Mouse (Mus musculus) liver, adult 2 months (tissue): Measurements from ENCODE around the gene Med10. TPM values are rescaled to one million over a fixed set of nuclear protein-coding genes. Genes with fewer than 3 reads are reported as not detected.

Experiments used
- DNase-seq: peaks from one replicate; pipeline ENCODE4 v3.0.0-alpha.2; 2011; ENCODE audit warnings: low read depth, low spot score; ENCODE audit errors: extremely low read depth
- H3K27ac ChIP-seq: fragments of 200-500 bp; replicated peaks from 2 replicates; pipeline ENCODE4 v1.5.1; 2012; ENCODE audit warnings: low read depth, mild to moderate bottlenecking, control low read depth, inconsistent platforms, low read length; ENCODE audit not compliant: insufficient read depth
- H3K27me3 ChIP-seq: fragments of 200-500 bp; 2 replicates; pipeline ENCODE4 v1.6.1; 2012; ENCODE audit warnings: mild to moderate bottlenecking, moderate library complexity, low read length, inconsistent platforms; ENCODE audit not compliant: control insufficient read depth, insufficient read depth
- H3K36me3 ChIP-seq: fragments of 200-500 bp; 2 replicates; pipeline ENCODE4 v1.6.1; 2012; ENCODE audit warnings: low read length, inconsistent platforms; ENCODE audit not compliant: control insufficient read depth, insufficient read depth
- H3K4me1 ChIP-seq: fragments of 200-500 bp; 2 replicates; pipeline ENCODE4 v1.6.1; 2011; ENCODE audit warnings: low read length; ENCODE audit not compliant: control insufficient read depth, insufficient read depth
- H3K4me3 ChIP-seq: fragments of 200-500 bp; 2 replicates; pipeline ENCODE4 v1.5.1; 2011; ENCODE audit warnings: low read depth, mild to moderate bottlenecking, control low read depth, low read length, moderate library complexity; ENCODE audit not compliant: insufficient read depth
- H3K79me2 ChIP-seq: fragments of 200-500 bp; 2 replicates; pipeline ENCODE4 v1.6.1; 2012; ENCODE audit warnings: inconsistent platforms, mild to moderate bottlenecking, low read length, moderate library complexity; ENCODE audit not compliant: control insufficient read depth, insufficient read depth
- H3K9ac ChIP-seq: fragments of 200-500 bp; 2 replicates; pipeline ENCODE4 v1.6.1; 2012; ENCODE audit warnings: low read depth, mild to moderate bottlenecking, control low read depth, inconsistent platforms, low read length
- CTCF ChIP-seq: fragments of 200-500 bp; IDR thresholded peaks from 2 replicates; pipeline ENCODE4 v1.5.1; 2011; ENCODE audit warnings: low read depth, low read length, control low read depth
- POLR2A ChIP-seq: fragments of 200-500 bp; IDR thresholded peaks from 2 replicates; pipeline ENCODE4 v1.6.1; 2011; ENCODE audit warnings: low read length, control low read depth; ENCODE audit not compliant: insufficient read depth; ENCODE audit errors: extremely low read depth
- WGBS: fragments of 180-500 bp; shearing (Covaris S2); methylation state at CpG from one replicate; pipeline ENCODE4 v1.1.7; 2018; 5-methylcytosine and 5-hydroxymethylcytosine counted together
- polyA plus RNA-seq: library from polyadenylated mRNA; depleted of rRNA; stranded (reverse); fragments of >200 nt; gene quantifications from 2 replicates; pipeline ENCODE4 v1.2.3, GENCODE M21; 2012
- total RNA-seq: library from RNA; depleted of rRNA; stranded (reverse); fragments of >200 nt; gene quantifications from 2 replicates; pipeline ENCODE4 v1.2.3, GENCODE M21; 2014

Med10 gene
- total and polyA plus RNA-seq, 2 experiments = 12.9 to 15.3 TPM

GRCm38 (mm10) chr13:69794808-69795207 lies 7.4 kb upstream of the Med10 start:
- H3K79me2 ChIP-seq = no peaks in the 10 kb centered on the region
- H3K36me3 ChIP-seq = no peaks in the 10 kb centered on the region
- no peak overlapping the region for H3K4me3 ChIP-seq
- no peaks in the 10 kb centered on the region for H3K4me1 ChIP-seq
- H3K27me3 ChIP-seq = no peaks in the 10 kb centered on the region
- WGBS = 62% methylated on average over 7 of the region's 7 CpGs
- DNase-seq = no peak
- no peak overlapping the region for H3K9ac ChIP-seq
- H3K27ac ChIP-seq = no peak overlapping the region
- TF ChIP-seq CTCF (no peak), POLR2A (no peak)

- peak overlapping the region; percentile 90 for H3K4me3 ChIP-seq
- peaks cover 11% of the 10 kb centered on the region; the same call in 1 of the 2 replicates for H3K4me1 ChIP-seq
- H3K27ac ChIP-seq = 0 out of 2 replicates have a peak overlapping the region, but pooled peaks have one; percentile 14
- peaks cover 6% of the 10 kb centered on the region; the same call in 1 of the 2 replicates for H3K79me2 ChIP-seq
- peak overlapping the region; percentile 77 for H3K9ac ChIP-seq
- H3K27me3 ChIP-seq = no peaks in the 10 kb centered on the region
- H3K36me3 ChIP-seq = peaks cover 6% of the 10 kb centered on the region; the same call in 1 of the 2 replicates
- peak; percentile 49 for DNase-seq
- under 1% methylated on average over 55 of the region's 55 CpGs for WGBS
- TF ChIP-seq CTCF (no peak), POLR2A (peak; percentile 76; the same call in 1 of the 2 replicates)
Measured at GRCm38 (mm10) chr13:69809681-69810611, 7.8 kb downstream of the Med10 start.

- TF ChIP-seq CTCF (no peak), POLR2A (no peak)
- no peak overlapping the region for H3K9ac ChIP-seq
- peak overlapping the region; percentile 28; the same call in 1 of the 2 replicates for H3K4me3 ChIP-seq
- peaks cover 6% of the 10 kb centered on the region; the same call in 1 of the 2 replicates for H3K79me2 ChIP-seq
- H3K36me3 ChIP-seq = peaks cover 10% of the 10 kb centered on the region; the same call in 1 of the 2 replicates
- peaks cover 11% of the 10 kb centered on the region; the same call in 1 of the 2 replicates for H3K4me1 ChIP-seq
- WGBS = 74% methylated on average over 14 of the region's 14 CpGs
- no peak overlapping the region for H3K27ac ChIP-seq
- DNase-seq = no peak
- no peaks in the 10 kb centered on the region for H3K27me3 ChIP-seq
Measured at GRCm38 (mm10) chr13:69810936-69811680, 8.9 kb downstream of the Med10 start.

- Histone ChIP-seq H3K27ac (no peak overlapping the region), H3K27me3 (no peaks in the 10 kb centered on the region), H3K9ac (no peak overlapping the region), H3K4me3 (no peak overlapping the region), H3K4me1 (peaks cover 11% of the 10 kb centered on the region; the same call in 1 of the 2 replicates), H3K36me3 (peaks cover 10% of the 10 kb centered on the region; the same call in 1 of the 2 replicates), H3K79me2 (peaks cover 6% of the 10 kb centered on the region; the same call in 1 of the 2 replicates)
- DNase-seq = no peak
- TF ChIP-seq CTCF (no peak), POLR2A (no peak)
- WGBS = 89% methylated on average over 5 of the region's 5 CpGs
Measured at GRCm38 (mm10) chr13:69813870-69814269, 11.7 kb downstream of the Med10 start.

- Histone ChIP-seq H3K79me2 (no peaks in the 10 kb centered on the region), H3K27me3 (no peaks in the 10 kb centered on the region), H3K4me3 (no peak overlapping the region), H3K27ac (no peak overlapping the region), H3K9ac (no peak overlapping the region), H3K36me3 (peaks cover 10% of the 10 kb centered on the region; the same call in 1 of the 2 replicates), H3K4me1 (no peaks in the 10 kb centered on the region)
- DNase-seq = no peak
- 89% methylated on average over 4 of the region's 4 CpGs for WGBS
- TF ChIP-seq POLR2A = no peak
- TF ChIP-seq CTCF = no peak
Measured at GRCm38 (mm10) chr13:69818306-69818705, 16.1 kb downstream of the Med10 start.
